Mouse (Mus musculus) R1 (cell line): ENCODE data around the gene Nox1.

Experiments
- DNase-seq: peaks from one replicate; pipeline ENCODE4 v3.0.0-alpha.2; 2018; ENCODE audit warnings: low read depth, low spot score

Gene Nox1

DNA sequence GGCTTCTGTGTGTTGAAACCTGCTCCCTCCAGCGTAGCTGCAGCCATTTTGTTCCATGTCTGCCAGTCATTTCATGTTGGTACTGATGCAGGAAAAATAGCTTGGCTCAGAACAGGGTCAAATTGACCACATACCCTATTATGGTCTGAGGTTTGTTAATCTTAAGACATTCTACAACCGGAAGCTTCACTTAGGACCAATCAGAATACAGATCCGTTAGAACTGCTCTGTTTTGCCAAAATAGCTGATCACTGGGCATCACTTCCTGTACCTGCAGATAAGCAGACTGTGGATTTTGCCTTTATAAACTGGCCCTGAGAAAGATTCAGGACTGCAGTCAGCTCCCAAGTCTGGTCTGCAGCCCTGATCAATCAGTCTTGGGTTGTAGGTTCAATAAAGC is 93.2 kb downstream of the Nox1 start:
- no peak for DNase-seq

GRCm38 (mm10) chrX:134116417-134116816 is 105.3 kb downstream of the Nox1 start:
- no peak for DNase-seq

- DNase-seq, result no peak
Observed at GRCm38 (mm10) chrX:134111767-134112166, 110.0 kb downstream of the Nox1 start.

GRCm38 (mm10) chrX:134102641-134103040 is 119.1 kb downstream of the Nox1 start:
- DNase-seq, result no peak

DNA sequence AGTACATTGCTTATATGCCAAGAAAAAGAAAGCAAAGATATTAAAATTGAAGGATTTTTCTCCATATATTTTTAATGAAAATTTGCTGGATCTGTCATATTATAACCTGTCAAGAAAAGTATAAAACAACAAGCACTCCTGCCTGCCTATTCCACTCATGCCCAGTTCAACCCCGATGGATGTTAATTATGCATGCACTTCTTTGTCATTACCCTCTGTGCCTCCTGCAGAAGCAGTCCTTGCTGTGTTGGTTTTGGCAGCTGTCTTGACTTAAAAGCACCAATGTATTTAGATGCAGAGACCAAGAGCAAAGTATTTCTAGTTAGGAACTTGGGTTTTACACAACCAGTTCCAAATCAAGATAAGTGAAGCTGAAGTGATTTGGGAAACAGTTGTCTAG is 136.3 kb downstream of the Nox1 start:
- DNase-seq, result no peak

DNA sequence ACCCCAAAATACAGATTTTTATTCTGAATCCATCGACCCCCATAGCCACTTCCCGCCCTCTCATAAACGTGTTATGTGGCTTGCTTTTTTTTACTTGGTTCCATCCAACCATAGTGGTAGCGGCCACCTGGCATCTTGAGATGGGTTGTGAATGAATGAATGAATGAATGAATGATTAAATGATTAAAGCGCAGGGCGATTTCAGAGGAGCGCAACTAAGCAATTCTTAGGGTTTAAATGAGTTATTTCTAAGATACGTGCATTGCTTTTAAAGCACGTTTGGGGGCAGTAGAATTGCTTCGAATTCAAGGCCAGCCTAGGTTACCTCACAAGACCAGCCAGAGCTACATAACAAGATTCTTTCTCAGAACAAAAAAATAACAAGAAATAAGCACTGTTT is 162.0 kb downstream of the Nox1 start:
- DNase-seq, result peak; percentile 31

- DNase-seq, result peak; percentile 87
Observed at GRCm38 (mm10) chrX:134058987-134059712, 162.6 kb downstream of the Nox1 start, which contains the start of gene Cstf2. Cstf2 (plus strand) TSS chrX:134059187.

- DNase-seq, result no peak
Observed at GRCm38 (mm10) chrX:134058040-134058875, 163.5 kb downstream of the Nox1 start.

- no peak for DNase-seq
Observed at GRCm38 (mm10) chrX:134056897-134057296, 164.9 kb downstream of the Nox1 start.

GRCm38 (mm10) chrX:134048994-134049393 is 172.8 kb downstream of the Nox1 start:
- no peak for DNase-seq
